Mouse (Mus musculus) brain, embryonic 14.5 days (tissue): ENCODE measurements around the gene Chchd5. TPM values are rescaled to one million over a fixed set of nuclear protein-coding genes. Genes with fewer than 3 reads are reported as not detected.

Experiments
- DNase-seq: peaks from one replicate; pipeline ENCODE4 v3.0.0-alpha.2; 2011; ENCODE audit warnings: low read depth
- CTCF ChIP-seq: fragments of 200-500 bp; IDR thresholded peaks from 2 replicates; pipeline ENCODE4 v1.5.1; 2012; ENCODE audit warnings: inconsistent platforms, mild to moderate bottlenecking, moderate library complexity, borderline replicate concordance; ENCODE audit not compliant: insufficient read depth, insufficient read length; ENCODE audit errors: extremely low read depth
- POLR2A ChIP-seq: fragments of 200-500 bp; IDR thresholded peaks from 2 replicates; pipeline ENCODE4 v1.6.1; 2012; ENCODE audit warnings: mild to moderate bottlenecking, inconsistent platforms, borderline replicate concordance; ENCODE audit not compliant: poor library complexity, insufficient read depth, insufficient read length, severe bottlenecking; ENCODE audit errors: extremely low read depth
- polyA plus RNA-seq: library from polyadenylated mRNA; depleted of rRNA; stranded (reverse); fragments of >200 nt; gene quantifications from 2 replicates; pipeline ENCODE4 v1.2.3, GENCODE M21; 2012; rRNA removed

Gene Chchd5
- polyA plus RNA-seq, 1 experiment: 23.4 TPM

GRCm38 (mm10) chr2:129182412-129182811 is 52.9 kb downstream of the Chchd5 start:
- no peak for DNase-seq
- TF ChIP-seq POLR2A: no peak
- TF ChIP-seq CTCF: no peak

- no peak for DNase-seq
- TF ChIP-seq CTCF (no peak), POLR2A (no peak)
Observed at GRCm38 (mm10) chr2:129183561-129184031, 54.1 kb downstream of the Chchd5 start.

Other genes starting within 250 kb of the Chchd5 start
- gene Zc3h8, start 185.6 kb upstream of the Chchd5 start, polyA plus RNA-seq: 6.3 and 8.7 TPM in 2 replicates
- gene Zc3h6, start 162.3 kb upstream of the Chchd5 start, polyA plus RNA-seq: 2.4 and 4.0 TPM in 2 replicates
- gene Gm10762, start 162.0 kb upstream of the Chchd5 start, polyA plus RNA-seq: 18.4 and 18.5 TPM in 2 replicates
- gene Vinac1, start 81.5 kb upstream of the Chchd5 start, polyA plus RNA-seq: 0.78 and 0.90 TPM in 2 replicates
- 22.3 and 30.4 TPM in 2 replicates for gene Ttl, start 63.8 kb upstream of the Chchd5 start, polyA plus RNA-seq
- 34.4 and 34.9 TPM in 2 replicates for gene Polr1b, start 28.7 kb upstream of the Chchd5 start, polyA plus RNA-seq
- gene Slc20a1, start 69.1 kb downstream of the Chchd5 start, polyA plus RNA-seq: 57.3 and 72.7 TPM in 2 replicates
- gene Ckap2l, start 167.5 kb downstream of the Chchd5 start, polyA plus RNA-seq: 4.4 and 6.9 TPM in 2 replicates
- gene Il1a, start 180.3 kb downstream of the Chchd5 start, polyA plus RNA-seq: 0.15 and 0.18 TPM in 2 replicates
- gene Il1b, start 241.4 kb downstream of the Chchd5 start, polyA plus RNA-seq: 0.10 TPM in 1 of 2 replicates, not detected in the other